Mouse (Mus musculus): ENCODE data around the gene Phtf1. TPM values are rescaled to one million over a fixed set of nuclear protein-coding genes. Genes with fewer than 3 reads are reported as not detected.

The Phtf1 gene
- polyA plus RNA-seq, 1 experiment = 21.8 TPM

DNA sequence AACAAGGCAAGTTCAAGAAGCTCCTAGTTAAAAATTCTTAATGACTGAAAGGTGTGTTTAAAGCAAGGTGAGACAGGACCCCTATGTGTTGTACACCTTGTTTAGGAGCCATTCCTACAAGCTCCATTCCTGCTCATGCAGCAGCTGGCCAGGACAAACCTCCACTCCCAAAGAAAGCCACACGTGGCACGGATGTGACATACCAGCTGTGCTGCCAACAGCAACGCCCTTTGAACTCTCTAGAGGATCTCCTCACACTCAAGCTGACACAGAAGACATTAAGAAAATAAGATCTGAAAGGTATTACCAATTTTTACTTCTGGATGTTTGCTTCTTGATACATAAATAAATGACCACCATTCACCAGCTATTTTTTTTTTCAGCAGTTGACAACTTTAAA, 59.0 kb downstream of the Phtf1 start:
- H3K4me1 ChIP-seq (ENCODE audit: control insufficient read depth, insufficient read depth, low read length) = no peaks in the 10 kb centered on the region

GRCm38 (mm10) chr3:104032086-104032485, 64.2 kb downstream of the Phtf1 start:
- TF ChIP-seq CTCF (IDR thresholded peaks at IDR 0.05; ENCODE audit: low read depth, low read length) = no peak
- no peak for TF ChIP-seq POLR2A (IDR thresholded peaks at IDR 0.05; ENCODE audit: insufficient read depth, low read length)
- TF ChIP-seq EP300 (IDR thresholded peaks at IDR 0.05; ENCODE audit: insufficient read depth, low read depth, low read length) = no peak
- no peak overlapping the region for H3K9ac ChIP-seq (ENCODE audit: low read depth, poor library complexity, severe bottlenecking)
- H3K4me1 ChIP-seq (ENCODE audit: control insufficient read depth, insufficient read depth, low read length) = no peaks in the 10 kb centered on the region
- no peak overlapping the region for H3K4me3 ChIP-seq (ENCODE audit: low read depth, low read length)
- no peaks in the 10 kb centered on the region for H3K36me3 ChIP-seq (ENCODE audit: control insufficient read depth, insufficient read depth, low read length, poor library complexity, severe bottlenecking)
- H3K27ac ChIP-seq (ENCODE audit: insufficient read depth, low read length) = no peak overlapping the region
- H3K9me3 ChIP-seq (replicated peaks; ENCODE audit: control insufficient read depth, insufficient read depth, low read length, poor library complexity, severe bottlenecking) = no peaks in the 10 kb centered on the region
- no peaks in the 10 kb centered on the region for H3K27me3 ChIP-seq (ENCODE audit: control insufficient read depth, insufficient read depth, low read length, poor library complexity, severe bottlenecking)

More for the DNA sequence above, 59.0 kb downstream of the Phtf1 start:
- H3K36me3 ChIP-seq (ENCODE audit: control insufficient read depth, insufficient read depth, low read length, poor library complexity, severe bottlenecking) = no peaks in the 10 kb centered on the region
- H3K27me3 ChIP-seq (ENCODE audit: control insufficient read depth, insufficient read depth, low read length, poor library complexity, severe bottlenecking) = no peaks in the 10 kb centered on the region
- no peak overlapping the region for H3K9ac ChIP-seq (ENCODE audit: low read depth, poor library complexity, severe bottlenecking)
- TF ChIP-seq EP300 (IDR thresholded peaks at IDR 0.05; ENCODE audit: insufficient read depth, low read depth, low read length) (no peak), POLR2A (IDR thresholded peaks at IDR 0.05; ENCODE audit: insufficient read depth, low read length) (no peak), CTCF (IDR thresholded peaks at IDR 0.05; ENCODE audit: low read depth, low read length) (no peak)
- no peak overlapping the region for H3K27ac ChIP-seq (ENCODE audit: insufficient read depth, low read length)
- no peak overlapping the region for H3K4me3 ChIP-seq (ENCODE audit: low read depth, low read length)
- no peaks in the 10 kb centered on the region for H3K9me3 ChIP-seq (replicated peaks; ENCODE audit: control insufficient read depth, insufficient read depth, low read length, poor library complexity, severe bottlenecking)

DNA sequence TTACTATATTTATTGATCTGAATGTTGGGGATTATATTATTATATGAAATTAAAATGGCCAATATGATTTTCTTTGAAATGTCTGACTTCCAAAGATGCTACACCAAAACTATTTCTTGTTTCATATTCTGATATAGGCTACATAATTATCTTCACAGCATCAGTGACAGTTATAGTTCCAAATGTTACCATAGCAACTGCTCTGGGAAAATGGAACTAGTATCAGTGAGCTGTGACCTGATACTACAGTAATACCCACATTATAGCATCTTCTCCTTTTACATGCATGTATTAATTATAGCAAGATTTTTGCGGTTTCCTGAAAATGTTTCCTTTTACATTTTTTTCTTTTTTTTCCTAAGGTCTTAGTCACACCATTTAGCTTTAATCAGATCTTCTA, 64.8 kb downstream of the Phtf1 start:
- Histone ChIP-seq H3K9me3 (replicated peaks; ENCODE audit: control insufficient read depth, insufficient read depth, low read length, poor library complexity, severe bottlenecking) (no peaks in the 10 kb centered on the region), H3K36me3 (ENCODE audit: control insufficient read depth, insufficient read depth, low read length, poor library complexity, severe bottlenecking) (no peaks in the 10 kb centered on the region), H3K27ac (ENCODE audit: insufficient read depth, low read length) (no peak overlapping the region), H3K4me3 (ENCODE audit: low read depth, low read length) (no peak overlapping the region), H3K4me1 (ENCODE audit: control insufficient read depth, insufficient read depth, low read length) (no peaks in the 10 kb centered on the region), H3K9ac (ENCODE audit: low read depth, poor library complexity, severe bottlenecking) (no peak overlapping the region), H3K27me3 (ENCODE audit: control insufficient read depth, insufficient read depth, low read length, poor library complexity, severe bottlenecking) (no peaks in the 10 kb centered on the region)
- TF ChIP-seq EP300 (IDR thresholded peaks at IDR 0.05; ENCODE audit: insufficient read depth, low read depth, low read length) = no peak
- no peak for TF ChIP-seq CTCF (IDR thresholded peaks at IDR 0.05; ENCODE audit: low read depth, low read length)
- TF ChIP-seq POLR2A (IDR thresholded peaks at IDR 0.05; ENCODE audit: insufficient read depth, low read length) = no peak

GRCm38 (mm10) chr3:104059001-104059622, 91.2 kb downstream of the Phtf1 start:
- TF ChIP-seq CTCF (IDR thresholded peaks at IDR 0.05; ENCODE audit: low read depth, low read length) (no peak), EP300 (IDR thresholded peaks at IDR 0.05; ENCODE audit: insufficient read depth, low read depth, low read length) (no peak)
- Histone ChIP-seq H3K36me3 (ENCODE audit: control insufficient read depth, insufficient read depth, low read length, poor library complexity, severe bottlenecking) (no peaks in the 10 kb centered on the region), H3K4me3 (ENCODE audit: low read depth, low read length) (no peak overlapping the region), H3K27me3 (ENCODE audit: control insufficient read depth, insufficient read depth, low read length, poor library complexity, severe bottlenecking) (no peaks in the 10 kb centered on the region), H3K9me3 (replicated peaks; ENCODE audit: control insufficient read depth, insufficient read depth, low read length, poor library complexity, severe bottlenecking) (0 out of 2 replicates have a peak, but pooled peaks cover 5% of the 10 kb centered on the region), H3K9ac (ENCODE audit: low read depth, poor library complexity, severe bottlenecking) (no peak overlapping the region), H3K27ac (ENCODE audit: insufficient read depth, low read length) (no peak overlapping the region), H3K4me1 (ENCODE audit: control insufficient read depth, insufficient read depth, low read length) (no peaks in the 10 kb centered on the region)

DNA sequence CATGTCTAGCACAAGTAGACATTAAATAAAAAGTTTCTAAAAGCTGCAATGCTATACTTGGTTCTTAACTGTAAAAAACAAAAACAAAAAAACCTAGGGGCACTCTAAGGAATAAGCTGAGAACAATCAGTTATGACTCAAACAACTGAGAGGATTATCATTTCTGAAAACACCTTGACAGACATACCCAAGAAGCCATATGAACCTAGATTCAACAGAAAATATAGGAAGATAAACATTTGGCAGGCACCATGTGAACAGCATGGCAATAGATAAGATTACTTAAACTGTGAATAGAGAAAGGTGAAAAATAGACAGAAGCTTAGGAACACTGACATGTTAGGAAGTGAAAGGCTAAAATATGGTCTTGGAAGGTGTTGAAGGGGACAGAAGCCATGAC, 101.5 kb downstream of the Phtf1 start:
- Histone ChIP-seq H3K9me3 (replicated peaks; ENCODE audit: control insufficient read depth, insufficient read depth, low read length, poor library complexity, severe bottlenecking) (no peaks in the 10 kb centered on the region), H3K4me1 (ENCODE audit: control insufficient read depth, insufficient read depth, low read length) (no peaks in the 10 kb centered on the region)

More for the DNA sequence above, 101.5 kb downstream of the Phtf1 start:
- Histone ChIP-seq H3K27me3 (ENCODE audit: control insufficient read depth, insufficient read depth, low read length, poor library complexity, severe bottlenecking) (no peaks in the 10 kb centered on the region), H3K36me3 (ENCODE audit: control insufficient read depth, insufficient read depth, low read length, poor library complexity, severe bottlenecking) (no peaks in the 10 kb centered on the region), H3K9ac (ENCODE audit: low read depth, poor library complexity, severe bottlenecking) (no peak overlapping the region), H3K27ac (ENCODE audit: insufficient read depth, low read length) (no peak overlapping the region), H3K4me3 (ENCODE audit: low read depth, low read length) (no peak overlapping the region)
- no peak for TF ChIP-seq POLR2A (IDR thresholded peaks at IDR 0.05; ENCODE audit: insufficient read depth, low read length)
- no peak for TF ChIP-seq EP300 (IDR thresholded peaks at IDR 0.05; ENCODE audit: insufficient read depth, low read depth, low read length)
- TF ChIP-seq CTCF (IDR thresholded peaks at IDR 0.05; ENCODE audit: low read depth, low read length) = no peak

Other genes with a start within 250 kb of the Phtf1 start
- gene Olfml3, start 230.1 kb upstream of the Phtf1 start, polyA plus RNA-seq (2011; ENCODE audit: insufficient read depth, insufficient read length, low read depth, missing spikeins) = 0.61 and 0.87 TPM in 2 replicates
- not detected in 2 replicates for gene Gm10964, start 228.7 kb upstream of the Phtf1 start, polyA plus RNA-seq (2011; ENCODE audit: insufficient read depth, insufficient read length, low read depth, missing spikeins)
- gene Hipk1, start 176.5 kb upstream of the Phtf1 start, polyA plus RNA-seq (2011; ENCODE audit: insufficient read depth, insufficient read length, low read depth, missing spikeins) = 52.3 and 55.9 TPM in 2 replicates
- 9.3 and 10.9 TPM in 2 replicates for gene Dclre1b, start 158.7 kb upstream of the Phtf1 start, polyA plus RNA-seq (2011; ENCODE audit: insufficient read depth, insufficient read length, low read depth, missing spikeins)
- gene Ap4b1, start 158.6 kb upstream of the Phtf1 start, polyA plus RNA-seq (2011; ENCODE audit: insufficient read depth, insufficient read length, low read depth, missing spikeins) = 14.6 and 15.6 TPM in 2 replicates
- not detected in 2 replicates for gene Gm43064, start 158.5 kb upstream of the Phtf1 start, polyA plus RNA-seq (2011; ENCODE audit: insufficient read depth, insufficient read length, low read depth, missing spikeins)
- gene Bcl2l15, start 135.5 kb upstream of the Phtf1 start, polyA plus RNA-seq (2011; ENCODE audit: insufficient read depth, insufficient read length, low read depth, missing spikeins) = 0.91 TPM in 1 of 2 replicates, not detected in the other
- gene Ptpn22, start 108.3 kb upstream of the Phtf1 start, polyA plus RNA-seq (2011; ENCODE audit: insufficient read depth, insufficient read length, low read depth, missing spikeins) = 1.6 TPM in 1 of 2 replicates, not detected in the other
- gene Rsbn1, start 54.0 kb upstream of the Phtf1 start, polyA plus RNA-seq (2011; ENCODE audit: insufficient read depth, insufficient read length, low read depth, missing spikeins) = 20.8 and 22.2 TPM in 2 replicates